Mouse (Mus musculus): ENCODE measurements around the gene Alppl2. TPM values are rescaled to one million over a fixed set of nuclear protein-coding genes. Genes with fewer than 3 reads are reported as not detected.

Gene Alppl2
- not detected in 2 replicates for polyA plus RNA-seq (2011; ENCODE audit: insufficient read depth, insufficient read length, low read depth, missing spikeins)

- TF ChIP-seq POLR2A (IDR thresholded peaks at IDR 0.05; ENCODE audit: insufficient read depth, low read length) (no peak), EP300 (IDR thresholded peaks at IDR 0.05; ENCODE audit: insufficient read depth, low read depth, low read length) (no peak), CTCF (IDR thresholded peaks at IDR 0.05; ENCODE audit: low read depth, low read length) (no peak)
- no peak within 1 kb of the TSS for H3K9ac ChIP-seq (ENCODE audit: low read depth, poor library complexity, severe bottlenecking)
- H3K27me3 ChIP-seq (ENCODE audit: control insufficient read depth, insufficient read depth, low read length, poor library complexity, severe bottlenecking), result no peaks in the 10 kb centered on the region
- H3K36me3 ChIP-seq (ENCODE audit: control insufficient read depth, insufficient read depth, low read length, poor library complexity, severe bottlenecking), result no peaks in the 10 kb centered on the region
- no peak within 1 kb of the TSS for H3K27ac ChIP-seq (ENCODE audit: insufficient read depth, low read length)
- no peaks in the 10 kb centered on the region for H3K4me1 ChIP-seq (ENCODE audit: control insufficient read depth, insufficient read depth, low read length)
- H3K4me3 ChIP-seq (ENCODE audit: low read depth, low read length), result no peak within 1 kb of the TSS
- no peaks in the 10 kb centered on the region for H3K9me3 ChIP-seq (replicated peaks; ENCODE audit: control insufficient read depth, insufficient read depth, low read length, poor library complexity, severe bottlenecking)
Measured at GRCm38 (mm10) chr1:87089828-87090227, at the start of gene Alppl2. Gene Alppl2, minus strand, starts transcription at chr1:87089928.

GRCm38 (mm10) chr1:87131803-87132202 lies 42.1 kb upstream of the Alppl2 start:
- Histone ChIP-seq H3K36me3 (ENCODE audit: control insufficient read depth, insufficient read depth, low read length, poor library complexity, severe bottlenecking) (no peaks in the 10 kb centered on the region), H3K9ac (ENCODE audit: low read depth, poor library complexity, severe bottlenecking) (no peak overlapping the region), H3K27me3 (ENCODE audit: control insufficient read depth, insufficient read depth, low read length, poor library complexity, severe bottlenecking) (no peaks in the 10 kb centered on the region), H3K9me3 (replicated peaks; ENCODE audit: control insufficient read depth, insufficient read depth, low read length, poor library complexity, severe bottlenecking) (no peaks in the 10 kb centered on the region; the same call in 1 of the 2 replicates), H3K4me3 (ENCODE audit: low read depth, low read length) (no peak overlapping the region), H3K4me1 (ENCODE audit: control insufficient read depth, insufficient read depth, low read length) (no peaks in the 10 kb centered on the region), H3K27ac (ENCODE audit: insufficient read depth, low read length) (no peak overlapping the region)
- TF ChIP-seq EP300 (IDR thresholded peaks at IDR 0.05; ENCODE audit: insufficient read depth, low read depth, low read length), result no peak
- no peak for TF ChIP-seq POLR2A (IDR thresholded peaks at IDR 0.05; ENCODE audit: insufficient read depth, low read length)
- TF ChIP-seq CTCF (IDR thresholded peaks at IDR 0.05; ENCODE audit: low read depth, low read length), result no peak

GRCm38 (mm10) chr1:87127206-87128030 lies 37.7 kb upstream of the Alppl2 start:
- Histone ChIP-seq H3K4me3 (ENCODE audit: low read depth, low read length) (peak overlapping the region; percentile 30), H3K4me1 (ENCODE audit: control insufficient read depth, insufficient read depth, low read length) (no peaks in the 10 kb centered on the region), H3K9ac (ENCODE audit: low read depth, poor library complexity, severe bottlenecking) (no peak overlapping the region), H3K27me3 (ENCODE audit: control insufficient read depth, insufficient read depth, low read length, poor library complexity, severe bottlenecking) (no peaks in the 10 kb centered on the region), H3K36me3 (ENCODE audit: control insufficient read depth, insufficient read depth, low read length, poor library complexity, severe bottlenecking) (no peaks in the 10 kb centered on the region), H3K9me3 (replicated peaks; ENCODE audit: control insufficient read depth, insufficient read depth, low read length, poor library complexity, severe bottlenecking) (no peaks in the 10 kb centered on the region; the same call in 1 of the 2 replicates), H3K27ac (ENCODE audit: insufficient read depth, low read length) (no peak overlapping the region)
- no peak for TF ChIP-seq CTCF (IDR thresholded peaks at IDR 0.05; ENCODE audit: low read depth, low read length)
- TF ChIP-seq POLR2A (IDR thresholded peaks at IDR 0.05; ENCODE audit: insufficient read depth, low read length), result no peak
- TF ChIP-seq EP300 (IDR thresholded peaks at IDR 0.05; ENCODE audit: insufficient read depth, low read depth, low read length), result no peak

- Histone ChIP-seq H3K4me1 (ENCODE audit: control insufficient read depth, insufficient read depth, low read length) (no peaks in the 10 kb centered on the region), H3K27me3 (ENCODE audit: control insufficient read depth, insufficient read depth, low read length, poor library complexity, severe bottlenecking) (no peaks in the 10 kb centered on the region), H3K9ac (ENCODE audit: low read depth, poor library complexity, severe bottlenecking) (no peak within 1 kb of the TSS), H3K36me3 (ENCODE audit: control insufficient read depth, insufficient read depth, low read length, poor library complexity, severe bottlenecking) (no peaks in the 10 kb centered on the region), H3K4me3 (ENCODE audit: low read depth, low read length) (no peak within 1 kb of the TSS), H3K9me3 (replicated peaks; ENCODE audit: control insufficient read depth, insufficient read depth, low read length, poor library complexity, severe bottlenecking) (no peaks in the 10 kb centered on the region), H3K27ac (ENCODE audit: insufficient read depth, low read length) (no peak within 1 kb of the TSS)
- TF ChIP-seq EP300 (IDR thresholded peaks at IDR 0.05; ENCODE audit: insufficient read depth, low read depth, low read length), result no peak
- TF ChIP-seq CTCF (IDR thresholded peaks at IDR 0.05; ENCODE audit: low read depth, low read length), result no peak
- no peak for TF ChIP-seq POLR2A (IDR thresholded peaks at IDR 0.05; ENCODE audit: insufficient read depth, low read length)
Measured at GRCm38 (mm10) chr1:87124673-87125072, 34.9 kb upstream of the Alppl2 start, which contains the start of gene Akp3. Gene Akp3, plus strand, starts transcription at chr1:87124973.

GRCm38 (mm10) chr1:87114784-87115183 lies 25.1 kb upstream of the Alppl2 start:
- Histone ChIP-seq H3K4me3 (ENCODE audit: low read depth, low read length) (no peak overlapping the region), H3K27me3 (ENCODE audit: control insufficient read depth, insufficient read depth, low read length, poor library complexity, severe bottlenecking) (no peaks in the 10 kb centered on the region; the same call in 1 of the 2 replicates), H3K9ac (ENCODE audit: low read depth, poor library complexity, severe bottlenecking) (no peak overlapping the region), H3K27ac (ENCODE audit: insufficient read depth, low read length) (no peak overlapping the region), H3K36me3 (ENCODE audit: control insufficient read depth, insufficient read depth, low read length, poor library complexity, severe bottlenecking) (no peaks in the 10 kb centered on the region), H3K4me1 (ENCODE audit: control insufficient read depth, insufficient read depth, low read length) (no peaks in the 10 kb centered on the region), H3K9me3 (replicated peaks; ENCODE audit: control insufficient read depth, insufficient read depth, low read length, poor library complexity, severe bottlenecking) (no peaks in the 10 kb centered on the region)
- TF ChIP-seq CTCF (IDR thresholded peaks at IDR 0.05; ENCODE audit: low read depth, low read length), result no peak
- no peak for TF ChIP-seq POLR2A (IDR thresholded peaks at IDR 0.05; ENCODE audit: insufficient read depth, low read length)
- TF ChIP-seq EP300 (IDR thresholded peaks at IDR 0.05; ENCODE audit: insufficient read depth, low read depth, low read length), result no peak

Data from ES-Bruce4 (cell line).